Mouse (Mus musculus): ENCODE measurements around the gene Phf23. TPM values are rescaled to one million over a fixed set of nuclear protein-coding genes. Genes with fewer than 3 reads are reported as not detected.
"Not testable (repeated sequence)": the region's sequence is repeated elsewhere in the genome, so short reads cannot be mapped to it uniquely, and the experiment has no call there.

The Phf23 gene
- 10 to 100 TPM; 38.0 to 40.0 TPM for total RNA-seq (2021)
- long read RNA-seq, experiment 1, transcript Phf23-201 (5 exons, 2,006 nt) = major isoform, 14 of 33 reads
- long read RNA-seq, experiment 1, partial matches to known transcripts = 7 of 33 reads
- long read RNA-seq, experiment 1, other reads (novel, unspliced or antisense) = 6 of 33 reads
- long read RNA-seq, experiment 2, transcript Phf23-201 (5 exons, 2,006 nt) = major isoform, 19 of 37 reads
- long read RNA-seq, experiment 2, partial matches to known transcripts = 3 of 37 reads
- long read RNA-seq, experiment 2, other reads (novel, unspliced or antisense) = 4 of 37 reads

DNA sequence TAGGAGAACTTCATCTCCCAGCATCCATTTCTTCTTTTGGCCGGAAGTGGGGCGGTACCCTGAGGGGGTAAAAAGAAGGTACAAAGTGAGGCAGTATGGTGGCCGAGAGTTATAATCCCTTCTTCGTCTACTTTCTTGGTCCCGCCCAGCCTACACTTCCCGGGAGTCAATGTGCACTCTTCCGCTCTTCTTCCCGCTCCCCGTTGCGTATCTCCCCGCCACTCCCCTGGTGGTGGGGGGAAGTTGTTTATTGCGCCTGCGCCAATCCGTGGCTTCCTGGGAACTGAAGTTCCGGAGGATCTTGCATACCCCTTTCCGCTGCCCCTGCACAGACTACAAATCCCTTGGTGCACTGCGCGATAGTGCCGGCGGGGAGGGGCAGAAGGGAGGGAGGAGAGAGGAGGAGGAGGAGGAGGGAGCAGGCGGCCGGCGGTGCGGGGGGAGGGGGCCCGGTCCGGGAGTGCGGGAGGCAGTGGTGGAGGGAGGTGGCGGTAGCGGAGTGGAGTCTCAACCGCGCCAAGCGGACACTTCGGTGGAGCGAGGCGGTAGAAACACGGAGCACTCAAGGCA is at the start of gene Phf23:
Phf23 (plus strand) TSS at position 387 of the 570 bp plus-strand sequence.
- peak; percentile 95 to 98 for DNase-seq (ENCODE audit: low spot score in 2 of 2)

DNA sequence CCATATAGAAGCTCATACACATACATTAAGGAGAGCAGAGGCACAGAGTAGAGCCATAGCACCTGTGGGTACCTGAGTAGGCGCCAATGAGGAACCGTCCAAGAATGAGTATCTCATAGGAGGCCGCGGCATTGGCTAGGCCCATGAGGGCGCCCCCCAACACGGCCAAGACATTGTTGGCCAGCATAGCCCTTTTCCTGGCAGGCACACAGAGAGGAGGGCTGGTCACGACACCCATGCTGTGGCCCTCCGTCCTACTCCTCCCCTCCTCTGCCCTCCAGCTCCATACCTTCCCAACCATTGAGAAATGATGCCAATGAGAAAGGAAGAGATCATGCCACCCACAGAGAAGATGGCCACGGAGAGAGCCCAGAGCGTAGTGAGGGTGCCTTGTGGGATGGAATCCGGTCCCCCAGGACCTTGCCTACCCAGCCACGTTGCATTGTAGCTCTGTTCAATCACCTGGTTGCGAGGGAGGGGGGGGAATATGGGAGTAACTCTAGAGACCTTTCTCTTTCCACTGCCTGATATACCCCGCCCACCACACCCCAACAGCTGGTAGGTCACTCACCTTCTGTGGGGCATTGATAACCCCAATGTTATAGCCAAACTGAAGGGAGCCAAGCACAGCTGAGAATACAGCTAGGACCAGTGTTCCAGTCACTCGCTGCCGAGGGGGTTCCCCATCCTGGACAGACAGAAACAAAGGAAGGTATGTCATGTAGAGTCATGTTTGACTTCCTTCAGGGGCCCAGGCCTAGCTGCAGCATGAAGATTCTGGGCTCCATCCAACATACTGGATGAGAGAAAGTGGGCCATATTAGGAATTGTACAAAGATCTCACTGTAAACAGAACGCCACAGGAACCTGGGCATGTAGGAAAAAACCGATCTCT is 49.3 kb upstream of the Phf23 start:
- DNase-seq (ENCODE audit: low spot score in 2 of 2) = no peak

DNA sequence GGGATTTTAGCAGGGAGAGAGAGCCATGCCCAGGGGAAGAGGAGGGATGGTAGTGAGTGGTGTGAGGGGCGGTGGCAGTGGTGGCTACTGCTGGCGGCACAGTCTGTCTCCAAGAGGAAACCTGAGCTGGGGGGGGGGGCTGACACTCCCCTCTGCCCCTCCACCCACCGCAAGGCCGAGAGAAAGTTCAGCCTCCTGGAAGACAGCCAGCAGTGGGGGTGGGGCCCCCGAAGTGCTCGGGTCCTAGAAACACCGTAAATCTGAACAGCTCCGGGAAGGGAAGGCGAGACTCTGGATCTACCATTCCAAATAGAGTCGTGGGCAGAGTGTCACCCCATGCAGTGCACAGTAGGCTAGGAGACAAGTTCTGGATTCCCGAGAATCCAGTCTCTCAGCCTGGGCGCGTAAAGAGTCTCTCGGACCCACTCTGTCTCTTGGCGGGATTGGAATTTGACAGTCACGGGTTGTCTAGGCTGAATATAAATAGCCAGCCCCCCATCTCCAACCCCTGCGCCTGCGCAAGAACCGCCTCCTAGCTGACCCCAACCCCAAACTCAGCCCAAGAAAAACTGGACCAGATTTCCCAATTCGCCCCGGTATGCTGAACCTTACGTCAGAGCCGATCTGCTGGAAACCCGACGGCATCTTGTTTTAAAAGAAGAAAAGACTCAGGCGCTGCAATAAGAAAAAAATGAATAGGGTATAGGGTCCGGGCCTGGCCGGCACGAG is 48.1 kb upstream of the Phf23 start:
- no peak for DNase-seq (ENCODE audit: low spot score in 2 of 2)

DNA sequence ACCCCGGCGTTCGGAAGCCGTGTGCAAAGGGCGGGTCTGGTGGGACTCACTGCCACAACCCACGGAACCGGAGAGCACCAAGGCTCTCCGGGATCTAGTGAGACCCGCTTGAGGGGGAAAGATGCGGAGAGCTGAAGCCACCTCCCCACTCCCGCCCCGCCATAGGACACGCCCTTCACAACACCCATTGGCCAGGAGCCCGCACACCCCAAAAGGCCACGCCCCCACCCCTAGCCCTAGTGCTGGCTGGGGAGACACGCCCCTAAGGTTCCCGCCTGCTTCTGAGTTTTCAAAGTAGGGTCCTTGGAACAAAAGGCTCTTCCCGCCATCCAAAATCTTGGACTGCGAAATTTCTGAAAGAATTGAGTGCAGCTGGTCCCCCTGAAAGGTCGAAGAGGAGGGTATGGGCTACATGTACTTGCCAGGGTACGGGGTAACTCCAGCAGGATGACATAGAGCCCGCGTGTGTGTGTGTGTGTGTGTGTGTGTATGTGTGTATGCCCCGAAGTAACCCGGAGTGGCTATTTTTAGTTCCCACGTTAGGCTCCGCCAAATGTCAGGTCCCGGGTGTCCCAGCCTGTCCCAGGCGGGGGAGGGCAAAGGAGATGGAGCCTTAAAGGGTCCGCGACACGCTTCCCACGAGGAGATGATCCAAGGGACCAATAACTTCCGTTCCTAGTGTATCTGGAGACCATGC is 47.4 kb upstream of the Phf23 start, which contains the start of gene Slc2a4:
Slc2a4 (minus strand) TSS at position 123 of the 697 bp plus-strand sequence.
- DNase-seq (ENCODE audit: low spot score in 2 of 2) = peak; percentile 62 to 77

DNA sequence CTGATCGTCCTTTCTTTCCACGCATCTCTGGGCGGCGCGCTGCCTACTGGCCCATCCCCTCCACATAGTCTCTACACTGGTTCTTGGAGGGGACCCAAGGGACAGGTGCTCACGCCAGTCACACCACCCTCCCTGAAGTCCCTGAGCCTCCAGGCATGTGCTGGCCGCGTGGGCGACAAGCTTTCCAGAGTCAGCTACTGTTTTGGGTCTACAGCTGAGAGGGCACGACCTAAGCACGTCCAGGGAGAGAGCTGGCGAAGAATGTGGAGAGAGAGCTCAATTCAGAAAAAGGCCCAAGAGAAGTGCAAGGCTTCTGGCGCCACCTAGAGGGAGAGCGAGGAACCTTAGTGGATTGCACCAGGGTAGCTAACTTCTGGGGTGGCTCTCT is 46.8 kb upstream of the Phf23 start:
- DNase-seq (ENCODE audit: low spot score in 2 of 2) = peak; percentile 77 to 78

DNA sequence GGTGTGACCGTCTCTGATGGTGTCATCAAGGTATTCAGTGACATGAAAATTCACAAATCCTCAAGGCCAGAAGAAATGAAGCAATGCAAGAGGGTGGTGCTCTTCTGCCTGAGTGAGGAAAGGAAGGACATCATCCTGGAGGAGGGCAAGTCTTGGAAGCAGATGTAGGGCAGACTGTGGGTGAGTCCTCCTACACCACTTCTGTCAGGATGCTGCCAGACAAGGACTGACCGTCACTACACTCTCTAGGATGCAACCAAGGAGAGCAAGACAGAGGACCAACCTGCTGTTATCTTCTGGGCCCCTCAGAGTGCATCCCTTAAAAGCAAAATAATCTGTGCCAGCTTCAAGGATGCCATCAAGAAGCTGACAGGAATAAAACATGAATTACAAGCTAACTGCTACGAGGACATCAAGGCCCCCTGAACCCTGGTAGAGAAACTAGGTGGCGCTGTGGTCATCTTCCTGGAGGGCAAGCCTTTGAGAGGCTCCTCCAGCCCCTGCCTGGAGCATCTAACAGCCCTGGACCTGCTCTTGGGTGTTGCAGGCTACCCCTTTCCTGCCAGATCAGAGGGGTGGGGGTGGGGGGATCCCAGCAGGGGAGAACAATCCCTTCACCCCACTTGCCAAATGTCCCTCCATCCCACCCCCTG is 44.6 kb upstream of the Phf23 start:
- DNase-seq (ENCODE audit: low spot score in 2 of 2) = no peak

DNA sequence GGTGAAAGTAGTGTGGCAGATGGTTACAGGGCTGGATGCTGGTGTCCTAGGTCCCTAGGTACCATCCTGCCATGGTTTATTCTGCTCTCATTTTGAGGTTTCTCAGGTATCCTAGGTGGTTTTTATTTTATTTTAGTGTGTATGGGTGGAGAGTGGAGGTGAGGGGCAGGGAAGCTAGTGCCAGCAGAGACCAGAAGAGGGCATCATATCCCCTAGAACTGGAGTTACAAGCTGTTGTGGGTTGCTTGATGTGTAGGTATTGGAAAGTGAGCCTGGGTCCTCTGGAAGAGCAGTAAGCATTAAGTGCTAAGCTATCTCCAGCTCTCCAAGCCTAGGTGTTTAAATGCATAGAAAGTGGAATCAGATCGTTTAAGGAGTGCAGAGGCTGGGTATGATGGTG is 43.3 kb upstream of the Phf23 start:
- DNase-seq (ENCODE audit: low spot score in 2 of 2) = no peak

DNA sequence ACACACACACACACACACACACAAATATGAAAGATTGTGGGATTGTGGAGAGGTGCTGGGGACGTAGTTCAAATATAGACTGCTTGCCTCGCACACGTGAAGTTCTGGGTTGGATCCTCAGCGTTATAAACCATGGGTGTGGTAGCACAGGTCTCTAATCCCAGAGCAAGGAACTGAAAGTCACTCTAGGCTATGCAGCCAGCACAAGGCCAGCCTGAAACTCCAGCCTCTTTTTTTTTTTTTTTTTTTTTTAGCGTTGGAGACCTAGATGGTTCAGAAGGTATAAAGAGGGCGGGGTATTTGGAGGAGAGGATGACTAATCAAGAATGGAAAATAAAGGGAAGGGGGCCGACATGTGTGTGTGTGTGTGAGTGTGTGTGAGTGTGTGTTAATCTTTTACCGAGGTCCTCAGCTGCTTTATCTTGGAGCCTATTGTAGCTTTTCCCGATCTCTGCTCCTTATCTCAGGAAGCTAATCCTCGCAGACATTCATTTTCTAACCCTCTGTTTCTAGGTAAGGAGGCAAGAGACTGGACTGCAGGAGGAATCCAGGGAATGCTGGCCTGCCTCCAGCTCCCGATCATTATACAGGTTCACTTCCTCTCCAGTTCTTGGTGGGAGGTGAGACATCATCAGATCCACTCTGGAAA is 42.2 kb upstream of the Phf23 start:
- no peak for DNase-seq (ENCODE audit: low spot score in 2 of 2)

DNA sequence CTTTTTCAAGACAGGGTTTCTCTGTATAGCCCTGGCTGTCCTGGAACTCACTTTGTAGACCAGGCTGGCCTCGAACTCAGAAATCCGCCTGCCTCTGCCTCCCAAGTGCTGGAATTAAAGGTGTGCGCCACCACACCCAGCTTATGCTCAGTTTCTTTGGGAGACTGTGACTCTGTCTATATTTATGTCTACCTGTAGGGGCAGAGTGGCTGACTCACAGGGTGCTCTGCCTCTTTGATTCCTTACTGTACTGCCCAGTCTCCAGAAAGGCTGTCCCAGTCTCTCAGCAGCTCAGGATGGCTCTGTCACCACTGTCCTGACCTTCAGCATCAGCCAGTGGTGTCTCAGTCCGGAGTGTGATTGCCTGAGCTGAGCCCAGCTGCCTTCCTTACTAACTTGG is 40.0 kb upstream of the Phf23 start:
- not testable (repeated sequence) for DNase-seq (ENCODE audit: low spot score in 2 of 2)

DNA sequence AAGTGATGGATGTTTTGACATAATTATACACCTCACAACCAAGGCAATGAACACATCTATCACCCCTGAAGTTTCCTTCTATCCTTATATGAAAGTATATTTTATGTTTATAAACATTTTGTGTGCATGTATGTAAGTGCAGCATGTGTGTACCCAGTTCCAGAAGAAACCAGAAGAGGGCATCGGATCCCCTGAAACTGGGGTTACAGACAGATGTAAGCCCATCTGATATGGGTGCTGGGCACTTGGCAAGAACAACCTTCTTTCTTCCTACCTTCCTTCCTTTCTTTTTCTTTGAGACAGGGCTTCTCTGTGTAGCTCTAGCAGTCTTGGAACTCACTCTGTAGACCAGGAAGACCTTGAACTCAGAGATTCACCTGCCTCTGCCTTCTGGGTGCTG is 39.4 kb upstream of the Phf23 start:
- no peak for DNase-seq (ENCODE audit: low spot score in 2 of 2)

DNA sequence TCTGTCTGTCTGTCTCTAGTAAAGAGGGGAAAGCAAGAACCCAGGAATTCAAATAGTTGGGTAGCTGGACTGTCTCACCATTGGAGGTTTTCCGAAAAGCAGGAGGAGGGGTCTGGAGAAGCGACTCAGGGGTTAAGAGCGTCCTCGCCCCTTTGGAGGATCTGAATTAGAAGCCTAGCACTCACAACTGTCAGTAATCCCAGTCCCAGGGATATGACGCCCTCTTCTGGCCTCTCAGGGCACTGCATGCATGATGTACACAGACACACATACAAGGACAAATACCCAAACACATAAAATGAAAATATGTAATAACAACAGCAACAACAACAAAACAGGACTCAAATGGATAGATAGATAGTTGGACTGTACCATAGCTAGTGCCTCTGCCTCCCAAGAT is 35.0 kb upstream of the Phf23 start:
- DNase-seq (ENCODE audit: low spot score in 2 of 2) = no peak

DNA sequence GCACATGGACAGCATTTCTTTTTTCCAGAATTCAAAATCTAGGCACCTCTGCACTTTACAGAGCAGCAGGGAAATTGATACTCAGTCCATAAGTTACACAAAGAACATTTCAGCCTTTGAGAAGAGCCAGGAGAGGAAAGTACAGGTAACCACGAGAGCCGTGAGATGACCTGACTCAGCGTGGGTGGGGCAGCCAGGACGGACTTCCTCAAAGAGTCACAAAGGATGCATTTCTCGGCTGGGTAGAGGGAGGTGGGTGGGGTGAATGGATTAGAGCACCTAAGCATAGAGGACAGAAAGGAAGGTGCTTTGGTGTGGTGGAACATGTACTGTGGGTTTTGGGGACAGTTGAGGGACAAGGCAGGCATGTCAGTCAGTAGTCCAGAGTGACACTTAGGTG is 33.7 kb upstream of the Phf23 start:
- DNase-seq (ENCODE audit: low spot score in 2 of 2) = no peak

DNA sequence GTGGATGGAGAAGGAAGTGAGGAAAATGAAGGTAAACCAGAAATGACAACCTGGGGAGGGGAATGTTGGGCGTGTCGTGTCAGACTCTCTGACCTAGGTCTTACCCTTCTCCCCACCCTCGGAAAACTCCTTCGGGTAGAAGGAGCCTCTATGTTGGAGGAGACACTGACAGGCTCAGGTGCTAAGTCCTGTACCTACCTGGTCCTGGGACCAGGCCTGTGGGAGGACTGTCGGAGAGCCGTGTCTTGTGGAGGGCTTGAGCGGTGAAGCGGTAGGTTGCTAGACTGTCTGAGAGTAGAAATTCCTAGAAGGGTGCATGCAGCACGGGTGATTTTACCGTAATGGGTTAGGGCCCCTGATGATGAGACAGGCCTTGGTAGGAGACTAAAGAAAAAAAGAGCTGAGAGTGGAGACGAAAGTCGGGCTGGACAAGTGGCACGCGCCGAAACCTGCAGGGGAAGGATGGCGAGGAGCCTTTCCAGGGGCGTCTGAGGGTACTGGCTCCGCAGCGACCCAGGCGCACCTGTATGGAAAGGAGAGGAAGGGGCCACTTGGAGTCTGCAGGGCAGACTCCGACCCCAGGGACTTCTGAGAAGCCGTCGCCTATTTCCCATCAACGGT is 30.8 kb upstream of the Phf23 start, which contains the start of gene Cldn7:
Cldn7 (plus strand) TSS at position 130 of the 621 bp plus-strand sequence.
- no peak for DNase-seq (ENCODE audit: low spot score in 2 of 2)

DNA sequence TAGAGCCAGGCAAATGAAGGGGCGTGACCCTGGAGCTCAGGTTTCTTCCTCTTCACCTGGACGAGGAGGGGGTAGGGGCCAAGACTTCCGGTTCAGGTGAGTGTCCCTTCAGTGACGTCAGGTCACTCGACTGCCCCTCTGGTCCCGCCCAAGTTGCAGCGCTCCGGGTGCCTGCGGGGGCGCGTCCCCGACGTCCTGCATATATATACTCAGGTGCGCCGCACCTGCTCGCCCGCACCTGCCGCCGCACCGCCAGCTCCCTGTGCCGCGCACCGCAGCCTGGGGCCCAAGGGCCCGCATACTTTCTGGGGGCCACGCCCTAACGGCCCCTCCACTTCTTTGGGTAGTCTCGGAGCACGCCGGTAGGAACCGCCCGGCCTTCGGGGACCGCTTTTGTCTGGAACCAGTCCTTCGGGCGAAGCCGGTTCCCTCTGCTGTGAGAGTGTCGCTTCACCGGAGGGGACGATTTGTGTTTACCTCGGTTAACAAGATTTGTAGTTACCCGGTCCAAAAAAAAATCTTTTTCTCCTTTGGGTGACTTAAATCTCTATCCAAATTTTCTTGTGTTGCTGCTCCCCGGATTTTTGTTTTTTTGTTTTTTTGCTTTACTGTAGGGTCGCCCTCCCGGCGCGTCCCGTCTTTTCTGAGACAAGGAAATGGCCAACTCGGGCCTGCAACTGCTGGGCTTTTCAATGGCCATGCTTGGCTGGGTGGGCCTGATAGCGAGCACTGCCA is 30.1 kb upstream of the Phf23 start:
- no peak for DNase-seq (ENCODE audit: low spot score in 2 of 2)

DNA sequence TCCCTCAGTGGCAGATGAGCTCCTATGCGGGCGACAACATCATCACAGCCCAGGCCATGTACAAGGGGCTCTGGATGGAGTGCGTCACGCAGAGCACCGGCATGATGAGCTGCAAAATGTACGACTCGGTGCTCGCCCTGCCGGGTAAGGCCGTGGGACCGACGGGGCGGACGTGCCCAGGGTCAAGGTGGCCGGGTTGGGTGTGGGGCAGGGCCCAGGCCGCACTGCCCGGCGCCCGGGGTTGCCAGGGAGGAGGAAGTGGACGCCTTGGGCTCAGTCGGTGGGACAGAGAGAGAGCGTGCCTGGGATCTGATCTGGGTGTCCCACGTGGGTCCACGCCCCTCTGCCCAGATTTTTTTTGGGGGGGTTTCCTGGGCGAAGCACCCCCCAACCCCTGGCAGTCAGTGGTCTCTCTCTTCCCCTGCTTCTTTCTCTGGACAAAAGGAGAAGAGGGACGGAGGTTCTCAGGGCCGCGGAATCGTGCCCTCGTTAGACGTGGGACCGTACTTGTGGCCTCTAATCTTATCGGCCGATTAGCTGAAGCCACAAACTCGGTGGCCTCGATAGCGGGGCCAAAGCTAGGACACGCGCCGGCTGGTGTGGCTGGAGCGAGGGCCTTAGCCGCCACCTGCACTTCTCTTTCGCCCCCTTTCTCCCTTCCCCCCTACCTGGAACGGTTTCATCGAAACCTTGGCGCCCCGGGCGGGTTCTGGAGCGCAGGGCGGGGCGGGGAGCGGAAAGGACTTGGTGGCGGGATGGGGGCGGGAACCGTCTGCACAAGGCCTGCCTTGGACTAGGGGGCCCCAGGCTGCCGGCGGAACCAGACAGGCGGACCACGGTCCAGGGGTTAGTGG is 29.3 kb upstream of the Phf23 start:
- DNase-seq (ENCODE audit: low spot score in 2 of 2) = no peak

DNA sequence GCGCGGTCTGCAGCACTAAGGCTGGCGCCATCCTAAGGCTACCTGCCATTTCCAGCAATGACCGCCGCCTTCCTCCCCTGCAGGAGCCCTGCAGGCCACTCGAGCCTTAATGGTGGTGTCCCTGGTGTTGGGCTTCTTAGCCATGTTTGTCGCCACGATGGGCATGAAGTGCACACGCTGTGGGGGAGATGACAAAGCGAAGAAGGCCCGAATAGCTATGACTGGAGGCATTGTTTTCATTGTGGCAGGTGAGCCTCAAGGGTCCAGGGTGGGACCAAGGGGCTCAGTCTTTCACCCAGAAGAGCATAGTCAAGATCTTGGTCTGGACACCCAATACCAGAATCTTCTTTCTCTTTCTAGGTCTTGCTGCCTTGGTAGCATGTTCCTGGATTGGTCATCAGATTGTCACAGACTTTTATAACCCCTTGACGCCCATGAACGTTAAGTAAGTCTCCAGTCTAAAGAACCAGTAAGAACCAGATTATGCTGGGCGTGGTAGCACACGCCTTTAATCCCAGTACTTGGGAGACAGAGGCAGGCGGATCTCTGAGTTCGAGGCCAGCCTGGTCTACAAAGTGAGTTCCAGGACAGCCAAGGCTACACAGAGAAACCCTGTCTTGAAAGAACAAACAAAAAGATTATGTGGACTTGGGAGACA is 28.6 kb upstream of the Phf23 start:
- DNase-seq (ENCODE audit: low spot score in 2 of 2) = no peak

DNA sequence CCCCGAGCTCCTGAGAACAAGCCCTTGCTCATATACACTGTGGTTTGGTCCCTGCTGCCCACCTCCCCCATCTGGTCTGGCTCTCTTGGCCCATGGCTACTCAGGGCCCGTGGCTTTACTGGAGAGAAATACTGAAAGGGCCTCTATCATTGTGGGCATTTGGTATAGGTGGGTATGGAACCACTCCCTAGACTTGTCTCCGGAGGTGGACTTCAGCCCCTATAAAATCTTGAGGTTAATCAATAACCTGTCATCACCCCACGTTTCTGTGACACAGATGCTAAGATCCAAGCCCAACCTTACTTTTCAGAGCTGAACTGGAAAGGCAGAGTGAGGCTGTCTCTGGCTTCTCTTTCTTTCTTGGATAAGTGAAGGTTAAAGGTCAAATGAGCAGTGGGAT is 26.8 kb upstream of the Phf23 start:
- no peak for DNase-seq (ENCODE audit: low spot score in 2 of 2)
